Mouse (Mus musculus): Measurements from ENCODE around the gene Fgfr2. TPM values are rescaled to one million over a fixed set of nuclear protein-coding genes. Genes with fewer than 3 reads are reported as not detected.

The Fgfr2 gene
- polyA plus RNA-seq, 1 experiment, result 1.7 TPM

DNA sequence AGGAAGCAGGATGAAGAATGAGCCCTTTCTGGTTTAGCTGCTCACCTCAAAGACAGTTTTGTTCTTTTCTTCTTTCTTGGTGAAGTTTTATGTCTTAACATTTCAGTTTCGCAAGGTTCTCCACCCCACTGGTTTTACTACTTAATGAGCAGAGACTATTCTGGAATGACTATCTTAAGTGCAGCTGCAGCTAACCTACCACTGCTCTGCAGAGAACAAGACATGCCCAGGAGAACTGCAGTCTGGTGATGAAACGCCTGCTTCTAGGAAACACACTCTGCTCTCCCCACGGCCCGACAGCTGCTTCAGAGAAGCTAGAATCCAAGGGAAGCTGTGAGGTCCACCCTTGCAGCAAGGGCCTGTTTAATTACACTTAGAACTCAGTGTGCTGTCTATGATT is 78.4 kb downstream of the Fgfr2 start:
- no peak for TF ChIP-seq FOSL1 (IDR thresholded peaks at IDR 0.05; ENCODE audit: insufficient read depth, low read length, poor library complexity, severe bottlenecking)
- peaks cover 21% of the 10 kb centered on the region for H3K79me3 ChIP-seq (ENCODE audit: low read depth)
- H3K4me3 ChIP-seq (ENCODE audit: insufficient read depth, poor library complexity, severe bottlenecking), result no peak overlapping the region
- no peaks in the 10 kb centered on the region for H3K27me3 ChIP-seq (ENCODE audit: control insufficient read depth, insufficient read depth, insufficient read length)
- peaks cover 74% of the 10 kb centered on the region for H3K79me2 ChIP-seq (ENCODE audit: control insufficient read depth, insufficient read depth)
- H3K36me3 ChIP-seq (ENCODE audit: control insufficient read depth, insufficient read depth), result peaks cover 21% of the 10 kb centered on the region
- no peak overlapping the region for H3ac ChIP-seq (ENCODE audit: control insufficient read depth, insufficient read length, low read depth)

DNA sequence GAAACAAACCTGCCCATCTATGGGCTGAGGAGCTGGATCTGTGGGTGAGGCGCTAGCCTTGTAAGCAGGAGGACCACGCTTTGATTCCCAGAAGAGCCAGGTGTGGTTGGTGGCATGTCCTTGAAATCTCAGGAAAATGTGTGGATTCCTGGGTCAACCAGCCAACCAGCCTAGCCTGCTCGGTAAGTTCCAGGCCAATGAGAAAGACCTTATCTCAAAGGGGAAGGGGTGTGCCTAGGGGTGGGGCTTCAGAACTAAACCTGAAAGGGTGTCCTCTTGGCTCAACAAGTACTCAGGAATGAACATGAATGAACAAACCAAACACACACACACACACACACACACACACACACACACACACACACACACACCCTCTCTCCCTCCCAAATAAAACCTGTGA is 81.4 kb downstream of the Fgfr2 start:
- Histone ChIP-seq H3K27me3 (ENCODE audit: control insufficient read depth, insufficient read depth, insufficient read length) (no peaks in the 10 kb centered on the region), H3ac (ENCODE audit: control insufficient read depth, insufficient read length, low read depth) (no peak overlapping the region), H3K79me3 (ENCODE audit: low read depth) (peaks cover 20% of the 10 kb centered on the region), H3K4me3 (ENCODE audit: insufficient read depth, poor library complexity, severe bottlenecking) (no peak overlapping the region), H3K36me3 (ENCODE audit: control insufficient read depth, insufficient read depth) (peaks cover 18% of the 10 kb centered on the region), H3K79me2 (ENCODE audit: control insufficient read depth, insufficient read depth) (peaks cover 69% of the 10 kb centered on the region)
- no peak for TF ChIP-seq USF1 (IDR thresholded peaks at IDR 0.05; ENCODE audit: low read depth)
- TF ChIP-seq MYOD1 (IDR thresholded peaks at IDR 0.05; ENCODE audit: control insufficient read depth, insufficient read length, low read depth), result no peak
- no peak for TF ChIP-seq CTCF (IDR thresholded peaks at IDR 0.05; ENCODE audit: control insufficient read depth, insufficient read depth, insufficient read length)
- TF ChIP-seq MAX (IDR thresholded peaks at IDR 0.05), result no peak
- no peak for TF ChIP-seq MYOG (IDR thresholded peaks at IDR 0.05; ENCODE audit: control insufficient read depth, extremely low read depth, insufficient read length)
- no peak for TF ChIP-seq CEBPB (IDR thresholded peaks at IDR 0.05; ENCODE audit: low read depth)
- no peak for TF ChIP-seq FOSL1 (IDR thresholded peaks at IDR 0.05; ENCODE audit: insufficient read depth, low read length, poor library complexity, severe bottlenecking)

DNA sequence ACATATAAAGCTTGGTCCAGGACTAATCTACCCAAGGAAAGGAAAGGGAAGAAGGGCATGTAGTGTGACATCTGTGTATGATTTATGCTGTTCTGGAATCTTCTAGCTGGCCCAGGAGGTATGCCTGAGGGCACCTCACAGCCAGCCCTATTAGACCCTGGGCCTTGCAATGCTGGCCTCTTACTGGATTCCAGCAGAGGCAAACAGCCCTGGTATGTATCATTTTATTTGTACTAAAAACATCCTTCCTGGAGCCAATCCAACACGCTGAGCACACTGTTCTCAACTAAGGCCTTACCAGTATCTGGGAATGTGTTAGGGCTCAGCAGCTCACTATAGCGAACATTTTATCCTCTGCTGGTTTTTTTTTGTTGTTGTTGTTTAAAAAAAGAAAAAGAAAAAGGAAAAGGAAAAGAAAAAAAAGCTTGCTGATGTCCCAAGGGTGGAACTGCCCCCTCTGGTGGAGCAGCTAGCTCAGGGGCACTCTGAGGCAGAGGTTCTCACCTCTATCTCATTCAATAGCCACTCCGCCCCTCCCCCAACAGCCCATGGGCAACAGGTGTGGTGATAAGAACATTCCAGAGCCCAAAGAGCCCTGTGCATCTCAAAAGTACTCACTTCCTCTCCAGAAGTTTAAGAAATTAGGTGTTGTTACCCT is 82.3 kb downstream of the Fgfr2 start:
- H3K4me3 ChIP-seq (ENCODE audit: insufficient read depth, poor library complexity, severe bottlenecking), result no peak overlapping the region

DNA sequence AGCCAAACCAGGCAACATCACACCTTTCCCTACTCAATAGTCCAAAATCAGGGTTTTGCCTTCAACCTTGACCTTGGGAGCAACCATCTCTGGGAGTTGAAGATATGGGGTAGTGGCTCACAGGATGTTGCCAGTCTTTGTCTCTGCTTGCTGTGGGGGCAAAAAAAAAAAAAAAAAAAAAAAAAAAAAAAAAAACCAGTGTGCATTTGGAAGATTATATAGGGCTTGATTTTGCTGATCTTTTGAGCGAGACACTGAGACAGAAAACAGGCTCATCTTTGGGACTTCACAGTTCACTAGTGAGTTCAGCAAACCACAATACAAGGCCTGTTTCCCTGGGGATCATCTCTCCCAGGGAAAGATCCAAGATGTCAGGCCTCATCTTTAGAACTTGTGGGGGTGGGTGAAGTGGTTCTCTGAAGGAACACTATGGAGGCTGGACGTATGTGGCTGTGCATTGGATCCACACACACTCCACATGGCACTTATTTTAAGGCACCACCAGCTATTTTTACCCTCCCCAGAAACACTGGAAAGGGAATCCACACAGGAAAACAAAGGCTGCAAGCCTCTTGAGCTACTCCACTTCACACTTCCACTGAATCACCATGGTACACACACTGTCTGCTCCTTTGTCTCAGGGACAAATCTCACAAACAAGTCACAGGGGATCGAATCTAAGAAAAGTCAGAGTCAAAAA is 83.4 kb downstream of the Fgfr2 start:
- TF ChIP-seq MYOD1 (IDR thresholded peaks at IDR 0.05; ENCODE audit: control insufficient read depth, insufficient read length, low read depth) (no peak), FOSL1 (IDR thresholded peaks at IDR 0.05; ENCODE audit: insufficient read depth, low read length, poor library complexity, severe bottlenecking) (no peak), CTCF (IDR thresholded peaks at IDR 0.05; ENCODE audit: control insufficient read depth, insufficient read depth, insufficient read length) (no peak), CEBPB (IDR thresholded peaks at IDR 0.05; ENCODE audit: low read depth) (no peak), MAX (IDR thresholded peaks at IDR 0.05) (no peak), USF1 (IDR thresholded peaks at IDR 0.05; ENCODE audit: low read depth) (no peak), MYOG (IDR thresholded peaks at IDR 0.05; ENCODE audit: control insufficient read depth, extremely low read depth, insufficient read length) (no peak)
- no peaks in the 10 kb centered on the region for H3K27me3 ChIP-seq (ENCODE audit: control insufficient read depth, insufficient read depth, insufficient read length)
- H3K36me3 ChIP-seq (ENCODE audit: control insufficient read depth, insufficient read depth), result peaks cover 15% of the 10 kb centered on the region
- H3K4me3 ChIP-seq (ENCODE audit: insufficient read depth, poor library complexity, severe bottlenecking), result no peak overlapping the region
- peaks cover 13% of the 10 kb centered on the region for H3K79me3 ChIP-seq (ENCODE audit: low read depth)
- no peak overlapping the region for H3ac ChIP-seq (ENCODE audit: control insufficient read depth, insufficient read length, low read depth)
- peaks cover 70% of the 10 kb centered on the region for H3K79me2 ChIP-seq (ENCODE audit: control insufficient read depth, insufficient read depth)

More for the DNA sequence above, 82.3 kb downstream of the Fgfr2 start:
- H3K79me3 ChIP-seq (ENCODE audit: low read depth), result peaks cover 16% of the 10 kb centered on the region
- H3K27me3 ChIP-seq (ENCODE audit: control insufficient read depth, insufficient read depth, insufficient read length), result no peaks in the 10 kb centered on the region
- H3K79me2 ChIP-seq (ENCODE audit: control insufficient read depth, insufficient read depth), result peaks cover 68% of the 10 kb centered on the region
- no peak for TF ChIP-seq MYOG (IDR thresholded peaks at IDR 0.05; ENCODE audit: control insufficient read depth, extremely low read depth, insufficient read length)
- TF ChIP-seq CEBPB (IDR thresholded peaks at IDR 0.05; ENCODE audit: low read depth), result no peak
- no peak for TF ChIP-seq USF1 (IDR thresholded peaks at IDR 0.05; ENCODE audit: low read depth)
- no peak for TF ChIP-seq MYOD1 (IDR thresholded peaks at IDR 0.05; ENCODE audit: control insufficient read depth, insufficient read length, low read depth)
- TF ChIP-seq FOSL1 (IDR thresholded peaks at IDR 0.05; ENCODE audit: insufficient read depth, low read length, poor library complexity, severe bottlenecking), result no peak
- TF ChIP-seq CTCF (IDR thresholded peaks at IDR 0.05; ENCODE audit: control insufficient read depth, insufficient read depth, insufficient read length), result no peak
- no peak for TF ChIP-seq MAX (IDR thresholded peaks at IDR 0.05)
- H3K36me3 ChIP-seq (ENCODE audit: control insufficient read depth, insufficient read depth), result peaks cover 15% of the 10 kb centered on the region
- H3ac ChIP-seq (ENCODE audit: control insufficient read depth, insufficient read length, low read depth), result no peak overlapping the region

DNA sequence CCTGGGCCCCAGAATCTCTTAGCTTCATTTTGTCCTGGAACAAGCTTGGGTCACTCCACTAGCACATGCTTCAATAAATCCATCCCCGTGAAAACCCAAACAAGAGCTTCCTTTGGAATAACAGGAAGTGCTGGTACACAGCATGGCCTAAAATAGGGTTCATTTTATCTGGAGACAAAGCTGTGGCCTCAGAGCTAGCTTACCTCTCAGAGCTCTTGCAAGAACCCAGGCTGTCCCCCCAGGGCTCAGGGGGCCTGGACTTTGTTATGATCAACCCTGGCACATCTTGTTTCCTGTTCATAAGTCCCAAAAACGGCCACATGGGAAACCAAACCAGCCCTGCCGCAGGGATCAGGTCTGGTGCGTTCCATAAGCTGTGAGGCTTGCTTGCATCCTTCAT is 85.5 kb downstream of the Fgfr2 start:
- Histone ChIP-seq H3K27me3 (ENCODE audit: control insufficient read depth, insufficient read depth, insufficient read length) (no peaks in the 10 kb centered on the region), H3K79me3 (ENCODE audit: low read depth) (peaks cover 15% of the 10 kb centered on the region), H3K4me3 (ENCODE audit: insufficient read depth, poor library complexity, severe bottlenecking) (no peak overlapping the region), H3ac (ENCODE audit: control insufficient read depth, insufficient read length, low read depth) (no peak overlapping the region), H3K79me2 (ENCODE audit: control insufficient read depth, insufficient read depth) (peaks cover 79% of the 10 kb centered on the region), H3K36me3 (ENCODE audit: control insufficient read depth, insufficient read depth) (no peaks in the 10 kb centered on the region)
- no peak for TF ChIP-seq FOSL1 (IDR thresholded peaks at IDR 0.05; ENCODE audit: insufficient read depth, low read length, poor library complexity, severe bottlenecking)
- TF ChIP-seq CTCF (IDR thresholded peaks at IDR 0.05; ENCODE audit: control insufficient read depth, insufficient read depth, insufficient read length), result no peak

DNA sequence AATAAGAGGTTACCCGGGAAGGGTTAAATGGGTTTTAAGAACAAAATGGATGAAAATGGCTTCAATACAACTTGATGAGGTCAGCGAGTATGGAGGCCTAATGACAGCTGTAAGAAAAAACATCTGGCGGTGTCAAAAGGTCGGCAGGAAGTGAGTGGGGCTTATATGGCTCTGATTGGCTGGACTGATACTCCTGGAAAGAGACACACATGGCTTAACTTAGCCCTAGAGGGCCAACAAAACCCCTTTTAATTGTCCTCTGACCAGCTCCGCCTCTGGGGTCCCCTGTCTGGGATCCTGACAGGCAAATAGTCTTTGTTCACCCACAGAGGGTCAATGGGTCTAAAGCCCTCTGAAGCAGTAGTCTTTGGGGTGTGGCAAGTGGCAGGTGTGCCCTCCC is 85.9 kb downstream of the Fgfr2 start:
- TF ChIP-seq USF1 (IDR thresholded peaks at IDR 0.05; ENCODE audit: low read depth) (no peak), CTCF (IDR thresholded peaks at IDR 0.05; ENCODE audit: control insufficient read depth, insufficient read depth, insufficient read length) (no peak), MYOG (IDR thresholded peaks at IDR 0.05; ENCODE audit: control insufficient read depth, extremely low read depth, insufficient read length) (no peak), CEBPB (IDR thresholded peaks at IDR 0.05; ENCODE audit: low read depth) (no peak), MYOD1 (IDR thresholded peaks at IDR 0.05; ENCODE audit: control insufficient read depth, insufficient read length, low read depth) (no peak), MAX (IDR thresholded peaks at IDR 0.05) (no peak), FOSL1 (IDR thresholded peaks at IDR 0.05; ENCODE audit: insufficient read depth, low read length, poor library complexity, severe bottlenecking) (no peak)
- H3K27me3 ChIP-seq (ENCODE audit: control insufficient read depth, insufficient read depth, insufficient read length), result no peaks in the 10 kb centered on the region
- no peaks in the 10 kb centered on the region for H3K36me3 ChIP-seq (ENCODE audit: control insufficient read depth, insufficient read depth)
- H3K4me3 ChIP-seq (ENCODE audit: insufficient read depth, poor library complexity, severe bottlenecking), result no peak overlapping the region
- H3K79me2 ChIP-seq (ENCODE audit: control insufficient read depth, insufficient read depth), result peaks cover 81% of the 10 kb centered on the region
- no peak overlapping the region for H3ac ChIP-seq (ENCODE audit: control insufficient read depth, insufficient read length, low read depth)
- H3K79me3 ChIP-seq (ENCODE audit: low read depth), result peaks cover 13% of the 10 kb centered on the region
